Mouse (Mus musculus): ENCODE data around the gene Luc7l2.
A peak's percentile ranks its signal among the peaks of the same experiment; 100 is the strongest.

- TF ChIP-seq TCF12 (IDR thresholded peaks at IDR 0.05; ENCODE audit: low read depth, low read length) (no peak), ZKSCAN1 (IDR thresholded peaks at IDR 0.05; ENCODE audit: borderline replicate concordance, low read depth, low read length) (no peak), E2F4 (IDR thresholded peaks at IDR 0.05; ENCODE audit: insufficient replicate concordance, low read depth, low read length) (no peak), GABPA (IDR thresholded peaks at IDR 0.05; ENCODE audit: insufficient replicate concordance, low read depth, low read length) (no peak), USF1 (IDR thresholded peaks at IDR 0.05; ENCODE audit: low read depth, low read length) (no peak), CTCF (conservative IDR thresholded peaks at IDR 0.05 in 1 of 2, IDR thresholded peaks at IDR 0.05 in 1 of 2; ENCODE audit: low read depth in 2 of 2, low read length in 2 of 2) (peak in 1 of 2 experiments; percentile 28; a peak in 1 of 4 replicates), CHD2 (IDR thresholded peaks at IDR 0.05; ENCODE audit: low read length) (no peak), EP300 (IDR thresholded peaks at IDR 0.05; ENCODE audit: low read length) (no peak), SMC3 (IDR thresholded peaks at IDR 0.05; ENCODE audit: low read depth, low read length) (no peak), POLR2AphosphoS2 (IDR thresholded peaks at IDR 0.05; ENCODE audit: low read depth, low read length) (no peak), POLR2A (IDR thresholded peaks at IDR 0.05; ENCODE audit: low read depth, low read length) (no peak), ZNF384 (IDR thresholded peaks at IDR 0.05; ENCODE audit: low read depth, low read length) (no peak), HCFC1 (IDR thresholded peaks at IDR 0.05; ENCODE audit: low read depth, low read length) (no peak)
Measured at GRCm38 (mm10) chr6:38641645-38642044, 90.5 kb downstream of the Luc7l2 start.

Measured in CH12.LX (cell line).